Mouse (Mus musculus): Measurements from ENCODE around the gene Gm17660.

DNA sequence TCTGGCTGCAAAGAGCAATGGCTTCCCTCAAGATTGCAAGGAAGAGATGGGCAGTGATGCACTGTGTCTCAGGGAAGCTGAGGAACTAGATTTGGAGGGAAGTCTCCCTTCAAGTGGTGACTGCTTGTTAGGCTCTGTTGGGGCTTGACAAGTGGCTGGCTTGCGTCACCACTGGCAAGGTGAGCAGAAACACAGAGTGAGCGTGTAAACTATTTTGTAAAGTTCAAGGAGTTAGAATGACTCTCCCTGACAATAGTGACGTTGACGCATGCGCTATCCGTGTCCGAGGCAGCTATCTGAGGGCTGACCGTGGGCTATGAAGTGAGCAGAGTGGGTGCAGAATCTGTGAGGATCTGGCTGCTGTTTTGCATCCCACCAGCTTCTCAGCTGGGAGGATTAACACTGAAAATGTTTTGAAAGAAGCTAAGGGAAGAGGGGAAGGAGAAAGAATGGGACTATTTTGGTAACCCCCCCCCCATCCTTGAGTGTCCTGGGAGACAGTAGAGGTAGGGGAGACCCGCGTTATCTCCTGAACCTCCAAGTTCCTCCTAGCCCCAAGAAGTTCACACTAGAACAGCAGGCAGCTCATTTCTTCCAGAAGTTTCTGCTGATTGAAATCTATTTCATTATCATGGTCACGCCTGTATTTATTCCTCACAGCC is 18.1 kb upstream of the Gm17660 start:
- TF ChIP-seq CTCF (IDR thresholded peaks at IDR 0.05; ENCODE audit: low read depth): no peak
- TF ChIP-seq EP300 (optimal IDR thresholded peaks at IDR 0.05): no peak
